Mouse (Mus musculus): Measurements from ENCODE around the gene Fitm2. TPM values are rescaled to one million over a fixed set of nuclear protein-coding genes. Genes with fewer than 3 reads are reported as not detected.
A peak's percentile ranks its signal among the peaks of the same experiment; 100 is the strongest.

The Fitm2 gene
- 9.4 and 10.5 TPM in 2 replicates for polyA plus RNA-seq (2016; fragmentation: Nextera tagmentation; extraction: Ambion mirVana)

DNA sequence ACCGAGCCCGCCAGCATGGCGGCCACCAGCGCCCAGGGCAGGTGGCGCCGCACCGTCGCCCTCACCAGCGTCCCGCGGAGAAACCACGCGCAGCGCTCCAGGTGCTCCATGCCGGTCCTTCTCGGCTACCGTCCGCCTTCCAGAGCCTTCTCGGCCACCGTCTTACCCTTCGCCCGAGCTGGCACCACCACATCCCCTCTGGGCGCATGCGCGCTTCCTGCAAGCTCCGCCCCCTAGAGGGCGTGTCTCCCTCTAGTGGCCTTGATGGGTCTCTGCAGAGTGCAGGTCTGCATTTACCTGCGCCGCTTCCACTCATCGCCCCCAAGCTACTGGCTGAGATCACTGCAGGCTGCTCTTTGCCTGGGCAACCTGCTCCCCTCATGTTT, at the start of gene Fitm2:
Fitm2 (minus strand) TSS at position 164 of the 386 bp plus-strand sequence.
- H3K4me3 ChIP-seq, result peak within 1 kb of the TSS; percentile 84
- peaks cover 25% of the 10 kb centered on the region for H3K36me3 ChIP-seq (replicated peaks)
- H3K4me1 ChIP-seq, result peaks cover 11% of the 10 kb centered on the region
- no peaks in the 10 kb centered on the region for H3K9me3 ChIP-seq
- under 1% methylated on average over 30 of the region's 30 CpGs for WGBS
- peak within 1 kb of the TSS; percentile 87 for H3K27ac ChIP-seq (replicated peaks)
- no peaks in the 10 kb centered on the region for H3K27me3 ChIP-seq (replicated peaks; ENCODE audit: low read depth, poor library complexity, severe bottlenecking)
- peak; percentile 98 for DNase-seq (ENCODE audit: low spot score)

- Histone ChIP-seq H3K9me3 (no peaks in the 10 kb centered on the region), H3K27me3 (replicated peaks; ENCODE audit: low read depth, poor library complexity, severe bottlenecking) (no peaks in the 10 kb centered on the region), H3K4me1 (no peaks in the 10 kb centered on the region), H3K27ac (replicated peaks) (no peak within 1 kb of the TSS), H3K4me3 (no peak within 1 kb of the TSS), H3K36me3 (replicated peaks) (no peaks in the 10 kb centered on the region)
- WGBS, result 91% methylated on average over 10 of the region's 10 CpGs
- DNase-seq (ENCODE audit: low spot score), result no peak
Measured at GRCm38 (mm10) chr2:163506300-163507004, 34.0 kb upstream of the Fitm2 start, which contains the start of gene Hnf4a. Gene Hnf4a, plus strand, starts transcription at chr2:163506808.

GRCm38 (mm10) chr2:163503191-163503590, 30.8 kb upstream of the Fitm2 start:
- WGBS, result 82% methylated on average over 7 of the region's 7 CpGs
- Histone ChIP-seq H3K9me3 (no peaks in the 10 kb centered on the region), H3K27me3 (replicated peaks; ENCODE audit: low read depth, poor library complexity, severe bottlenecking) (no peaks in the 10 kb centered on the region), H3K4me3 (no peak overlapping the region), H3K4me1 (no peaks in the 10 kb centered on the region), H3K36me3 (replicated peaks) (no peaks in the 10 kb centered on the region), H3K27ac (replicated peaks) (no peak overlapping the region)
- DNase-seq (ENCODE audit: low spot score), result no peak

DNA sequence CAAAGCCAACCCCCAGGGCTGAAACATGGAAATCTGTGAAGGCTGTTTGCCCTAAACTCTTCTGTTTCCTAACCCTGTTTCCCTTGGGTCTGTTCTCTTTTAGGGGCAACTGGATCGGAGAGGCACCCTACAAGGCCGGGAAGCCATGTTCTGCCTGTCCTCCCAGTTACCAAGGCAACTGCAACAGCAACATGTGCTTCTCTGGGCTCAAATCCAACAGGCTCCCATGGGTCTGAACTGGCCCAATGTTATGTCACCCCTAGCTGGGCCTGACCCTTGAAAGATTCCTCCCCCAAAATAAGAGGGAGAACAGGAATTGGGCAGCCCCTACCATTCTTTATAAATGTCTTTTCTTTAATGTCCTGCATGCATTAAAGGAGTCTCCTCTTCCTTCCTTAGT, 29.8 kb upstream of the Fitm2 start:
- Histone ChIP-seq H3K9me3 (no peaks in the 10 kb centered on the region), H3K4me3 (no peak overlapping the region), H3K27ac (replicated peaks) (no peak overlapping the region), H3K27me3 (replicated peaks; ENCODE audit: low read depth, poor library complexity, severe bottlenecking) (no peaks in the 10 kb centered on the region), H3K36me3 (replicated peaks) (no peaks in the 10 kb centered on the region), H3K4me1 (no peaks in the 10 kb centered on the region)
- WGBS, result 76% methylated on average over 2 of the region's 2 CpGs
- no peak for DNase-seq (ENCODE audit: low spot score)

DNA sequence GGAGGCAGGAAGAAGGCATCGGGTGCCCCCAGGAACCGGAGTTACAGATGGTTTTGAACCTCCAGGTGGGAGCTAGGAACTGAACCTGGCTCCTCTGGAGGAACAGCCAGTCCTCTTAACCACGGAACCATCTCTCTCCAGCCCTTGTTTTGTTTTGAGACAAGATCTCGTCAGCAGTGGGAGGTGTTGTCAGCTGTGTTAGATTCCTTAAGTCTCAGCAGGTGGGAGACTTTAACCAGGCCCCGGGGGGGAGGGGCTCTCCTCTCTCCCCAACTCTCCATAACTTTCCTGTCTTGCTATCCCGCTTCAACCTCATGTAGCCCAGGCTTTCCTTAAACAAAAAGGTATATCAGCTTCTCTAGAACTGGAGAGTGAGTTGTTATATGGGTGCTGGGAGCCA, 22.0 kb upstream of the Fitm2 start:
- Histone ChIP-seq H3K9me3 (no peaks in the 10 kb centered on the region), H3K27ac (replicated peaks) (no peak overlapping the region), H3K27me3 (replicated peaks; ENCODE audit: low read depth, poor library complexity, severe bottlenecking) (peaks cover 10% of the 10 kb centered on the region), H3K4me3 (no peak overlapping the region), H3K4me1 (peaks cover 27% of the 10 kb centered on the region), H3K36me3 (replicated peaks) (no peaks in the 10 kb centered on the region)
- no peak for DNase-seq (ENCODE audit: low spot score)
- 51% methylated on average over 6 of the region's 6 CpGs for WGBS

DNA sequence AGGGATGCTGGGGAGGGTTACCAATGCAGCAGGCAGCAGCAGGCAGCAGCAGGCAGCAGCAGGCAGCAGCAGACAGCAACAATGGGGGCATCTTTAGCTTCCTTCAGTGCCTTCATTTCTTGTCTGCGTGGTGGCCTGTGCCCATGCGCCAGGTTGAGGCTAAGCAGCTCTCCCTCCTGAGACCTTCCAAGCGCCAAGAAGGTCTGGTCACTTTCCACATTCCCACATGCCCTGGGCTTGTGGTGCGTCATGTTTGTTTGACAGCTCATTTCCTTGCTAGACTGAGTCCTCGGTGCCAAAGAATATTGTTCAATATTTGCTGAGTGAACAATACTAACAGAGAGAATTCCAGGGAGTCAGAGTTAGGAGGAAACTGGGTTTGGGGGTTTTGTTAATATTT, 21.5 kb upstream of the Fitm2 start:
- WGBS, result 48% methylated on average over 5 of the region's 5 CpGs
- Histone ChIP-seq H3K4me1 (peaks cover 27% of the 10 kb centered on the region), H3K36me3 (replicated peaks) (no peaks in the 10 kb centered on the region), H3K27ac (replicated peaks) (no peak overlapping the region), H3K9me3 (no peaks in the 10 kb centered on the region), H3K4me3 (no peak overlapping the region), H3K27me3 (replicated peaks; ENCODE audit: low read depth, poor library complexity, severe bottlenecking) (peaks cover 10% of the 10 kb centered on the region)
- no peak for DNase-seq (ENCODE audit: low spot score)

- H3K36me3 ChIP-seq (replicated peaks), result no peaks in the 10 kb centered on the region
- WGBS, result 15% methylated on average over 5 of the region's 5 CpGs
- no peak for DNase-seq (ENCODE audit: low spot score)
Measured at GRCm38 (mm10) chr2:163493031-163493430, 20.6 kb upstream of the Fitm2 start.

DNA sequence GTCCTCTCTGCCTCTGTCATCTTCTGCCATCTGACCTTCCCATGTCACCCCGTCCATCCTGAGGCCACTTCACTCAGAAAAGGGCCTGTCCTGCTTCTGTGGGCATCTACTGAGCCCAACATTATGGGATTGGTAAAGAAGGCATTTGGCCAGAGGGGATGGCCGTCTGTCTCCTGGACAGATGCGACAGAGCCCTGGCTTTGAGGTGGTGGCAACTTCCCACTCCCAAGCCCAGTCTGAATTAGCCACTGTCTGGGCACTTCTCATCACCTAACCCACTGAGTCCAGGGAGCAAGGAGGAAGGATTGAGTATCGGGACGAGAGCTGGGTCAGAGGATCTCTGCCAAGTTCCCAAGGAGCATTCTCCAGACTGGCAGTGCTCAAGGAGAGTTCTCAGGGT, 19.6 kb upstream of the Fitm2 start, which contains the start of gene R3hdml:
R3hdml (plus strand) TSS at position 301 of the 400 bp plus-strand sequence.
- Histone ChIP-seq H3K27ac (replicated peaks) (no peak within 1 kb of the TSS; the same call in 1 of the 2 replicates), H3K4me3 (no peak within 1 kb of the TSS), H3K27me3 (replicated peaks; ENCODE audit: low read depth, poor library complexity, severe bottlenecking) (peaks cover 10% of the 10 kb centered on the region), H3K9me3 (no peaks in the 10 kb centered on the region), H3K4me1 (peaks cover 27% of the 10 kb centered on the region), H3K36me3 (replicated peaks) (no peaks in the 10 kb centered on the region)
- WGBS, result 70% methylated on average over 5 of the region's 5 CpGs
- no peak for DNase-seq (ENCODE audit: low spot score)

More at GRCm38 (mm10) chr2:163493031-163493430, 20.6 kb upstream of the Fitm2 start:
- H3K27ac ChIP-seq (replicated peaks), result no peak overlapping the region
- H3K27me3 ChIP-seq (replicated peaks; ENCODE audit: low read depth, poor library complexity, severe bottlenecking), result peaks cover 10% of the 10 kb centered on the region
- peaks cover 27% of the 10 kb centered on the region for H3K4me1 ChIP-seq
- no peak overlapping the region for H3K4me3 ChIP-seq
- H3K9me3 ChIP-seq, result no peaks in the 10 kb centered on the region

DNA sequence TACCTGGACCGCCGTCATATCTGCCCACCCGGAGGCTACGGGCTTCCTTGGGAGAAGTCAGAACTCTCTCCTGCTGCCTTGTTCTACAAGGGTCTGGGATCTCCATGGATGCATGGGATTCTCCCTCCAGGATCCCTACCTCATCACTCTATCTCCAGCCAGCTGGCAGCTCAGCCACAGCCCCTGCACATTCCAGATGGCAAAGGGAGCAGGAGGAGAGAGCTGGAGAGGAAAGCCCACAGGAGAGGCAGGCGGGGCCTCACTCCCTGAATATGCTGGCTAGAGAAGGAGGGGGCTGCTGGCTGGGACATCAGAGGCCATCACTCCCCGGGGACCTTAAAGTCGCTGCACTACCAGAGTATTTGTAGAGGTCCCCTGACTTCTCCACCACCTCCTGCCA, 18.9 kb upstream of the Fitm2 start:
- no peaks in the 10 kb centered on the region for H3K36me3 ChIP-seq (replicated peaks)
- no peaks in the 10 kb centered on the region for H3K9me3 ChIP-seq
- no peak for DNase-seq (ENCODE audit: low spot score)
- H3K27ac ChIP-seq (replicated peaks), result no peak overlapping the region
- H3K4me3 ChIP-seq, result no peak overlapping the region
- peaks cover 27% of the 10 kb centered on the region for H3K4me1 ChIP-seq
- WGBS, result 66% methylated on average over 7 of the region's 7 CpGs
- peaks cover 10% of the 10 kb centered on the region for H3K27me3 ChIP-seq (replicated peaks; ENCODE audit: low read depth, poor library complexity, severe bottlenecking)

DNA sequence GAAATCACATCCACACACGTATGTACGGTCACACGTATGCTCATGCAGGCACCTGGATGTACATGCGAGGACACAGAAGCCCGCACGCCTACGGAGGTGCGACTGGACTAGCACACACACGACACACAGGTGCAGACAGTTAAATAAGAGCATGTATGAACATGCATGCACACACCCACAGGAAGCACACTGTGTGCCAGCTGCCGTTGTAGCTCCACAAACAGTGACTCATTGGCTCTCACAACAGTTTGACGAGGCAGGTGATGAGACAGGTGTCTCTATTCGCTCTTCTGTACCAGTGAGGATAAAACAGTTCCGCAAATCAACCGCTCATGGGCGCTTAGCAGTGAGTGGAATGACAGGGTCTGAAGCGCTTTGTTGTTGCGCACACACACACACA, 18.2 kb upstream of the Fitm2 start:
- Histone ChIP-seq H3K9me3 (no peaks in the 10 kb centered on the region), H3K27ac (replicated peaks) (no peak overlapping the region), H3K4me3 (no peak overlapping the region), H3K27me3 (replicated peaks; ENCODE audit: low read depth, poor library complexity, severe bottlenecking) (peaks cover 10% of the 10 kb centered on the region), H3K4me1 (peaks cover 27% of the 10 kb centered on the region), H3K36me3 (replicated peaks) (no peaks in the 10 kb centered on the region)
- DNase-seq (ENCODE audit: low spot score), result no peak
- WGBS, result 92% methylated on average over 17 of the region's 17 CpGs

GRCm38 (mm10) chr2:163489725-163490291, 17.4 kb upstream of the Fitm2 start:
- peaks cover 10% of the 10 kb centered on the region for H3K27me3 ChIP-seq (replicated peaks; ENCODE audit: low read depth, poor library complexity, severe bottlenecking)
- H3K9me3 ChIP-seq, result no peaks in the 10 kb centered on the region
- H3K27ac ChIP-seq (replicated peaks), result no peak overlapping the region
- no peak overlapping the region for H3K4me3 ChIP-seq
- H3K36me3 ChIP-seq (replicated peaks), result no peaks in the 10 kb centered on the region
- H3K4me1 ChIP-seq, result peaks cover 27% of the 10 kb centered on the region
- DNase-seq (ENCODE audit: low spot score), result no peak
- WGBS, result 64% methylated on average over 5 of the region's 5 CpGs

GRCm38 (mm10) chr2:163487360-163487759, 14.9 kb upstream of the Fitm2 start:
- no peak overlapping the region for H3K27ac ChIP-seq (replicated peaks)
- peaks cover 21% of the 10 kb centered on the region for H3K27me3 ChIP-seq (replicated peaks; ENCODE audit: low read depth, poor library complexity, severe bottlenecking)
- no peak for DNase-seq (ENCODE audit: low spot score)
- peaks cover 13% of the 10 kb centered on the region for H3K4me1 ChIP-seq
- H3K4me3 ChIP-seq, result no peak overlapping the region
- no peaks in the 10 kb centered on the region for H3K9me3 ChIP-seq
- H3K36me3 ChIP-seq (replicated peaks), result no peaks in the 10 kb centered on the region
- 89% methylated on average over 3 of the region's 3 CpGs for WGBS

GRCm38 (mm10) chr2:163481539-163482029, 9.2 kb upstream of the Fitm2 start:
- peaks cover 13% of the 10 kb centered on the region for H3K4me1 ChIP-seq
- peak overlapping the region; percentile 16; the same call in 1 of the 2 replicates for H3K27ac ChIP-seq (replicated peaks)
- H3K4me3 ChIP-seq, result peak overlapping the region; percentile 51
- WGBS, result 1% methylated on average over 21 of the region's 21 CpGs
- peak; percentile 66 for DNase-seq (ENCODE audit: low spot score)
- no peaks in the 10 kb centered on the region for H3K36me3 ChIP-seq (replicated peaks)
- peaks cover 39% of the 10 kb centered on the region for H3K27me3 ChIP-seq (replicated peaks; ENCODE audit: low read depth, poor library complexity, severe bottlenecking)
- no peaks in the 10 kb centered on the region for H3K9me3 ChIP-seq

Data from embryonic facial prominence, embryonic 10.5 days (tissue).